Mouse (Mus musculus) liver, adult 2 months (tissue): ENCODE results near the gene Ccdc54. TPM values are rescaled to one million over a fixed set of nuclear protein-coding genes. Genes with fewer than 3 reads are reported as not detected.

ENCODE experiments used
- DNase-seq: peaks from one replicate; pipeline ENCODE4 v3.0.0-alpha.2; 2011; ENCODE audit warnings: low read depth, low spot score; ENCODE audit errors: extremely low read depth
- H3K27ac ChIP-seq: fragments of 200-500 bp; replicated peaks from 2 replicates; pipeline ENCODE4 v1.5.1; 2012; ENCODE audit warnings: low read depth, mild to moderate bottlenecking, control low read depth, inconsistent platforms, low read length; ENCODE audit not compliant: insufficient read depth
- H3K27me3 ChIP-seq: fragments of 200-500 bp; 2 replicates; pipeline ENCODE4 v1.6.1; 2012; ENCODE audit warnings: mild to moderate bottlenecking, moderate library complexity, low read length, inconsistent platforms; ENCODE audit not compliant: control insufficient read depth, insufficient read depth
- H3K36me3 ChIP-seq: fragments of 200-500 bp; 2 replicates; pipeline ENCODE4 v1.6.1; 2012; ENCODE audit warnings: low read length, inconsistent platforms; ENCODE audit not compliant: control insufficient read depth, insufficient read depth
- H3K4me1 ChIP-seq: fragments of 200-500 bp; 2 replicates; pipeline ENCODE4 v1.6.1; 2011; ENCODE audit warnings: low read length; ENCODE audit not compliant: control insufficient read depth, insufficient read depth
- H3K4me3 ChIP-seq: fragments of 200-500 bp; 2 replicates; pipeline ENCODE4 v1.5.1; 2011; ENCODE audit warnings: low read depth, mild to moderate bottlenecking, control low read depth, low read length, moderate library complexity; ENCODE audit not compliant: insufficient read depth
- H3K79me2 ChIP-seq: fragments of 200-500 bp; 2 replicates; pipeline ENCODE4 v1.6.1; 2012; ENCODE audit warnings: inconsistent platforms, mild to moderate bottlenecking, low read length, moderate library complexity; ENCODE audit not compliant: control insufficient read depth, insufficient read depth
- H3K9ac ChIP-seq: fragments of 200-500 bp; 2 replicates; pipeline ENCODE4 v1.6.1; 2012; ENCODE audit warnings: low read depth, mild to moderate bottlenecking, control low read depth, inconsistent platforms, low read length
- CTCF ChIP-seq: fragments of 200-500 bp; IDR thresholded peaks from 2 replicates; pipeline ENCODE4 v1.5.1; 2011; ENCODE audit warnings: low read depth, low read length, control low read depth
- POLR2A ChIP-seq: fragments of 200-500 bp; IDR thresholded peaks from 2 replicates; pipeline ENCODE4 v1.6.1; 2011; ENCODE audit warnings: low read length, control low read depth; ENCODE audit not compliant: insufficient read depth; ENCODE audit errors: extremely low read depth
- WGBS: fragments of 180-500 bp; shearing (Covaris S2); methylation state at CpG from one replicate; pipeline ENCODE4 v1.1.7; 2018; 5-methylcytosine and 5-hydroxymethylcytosine counted together
- polyA plus RNA-seq: library from polyadenylated mRNA; depleted of rRNA; stranded (reverse); fragments of >200 nt; gene quantifications from 2 replicates; pipeline ENCODE4 v1.2.3, GENCODE M21; 2012
- total RNA-seq: library from RNA; depleted of rRNA; stranded (reverse); fragments of >200 nt; gene quantifications from 2 replicates; pipeline ENCODE4 v1.2.3, GENCODE M21; 2014

The Ccdc54 gene
- total and polyA plus RNA-seq, 2 experiments: not detected

- Histone ChIP-seq H3K4me1 (no peaks in the 10 kb centered on the region), H3K27ac (no peak overlapping the region), H3K36me3 (no peaks in the 10 kb centered on the region), H3K4me3 (no peak overlapping the region), H3K79me2 (no peaks in the 10 kb centered on the region), H3K27me3 (no peaks in the 10 kb centered on the region), H3K9ac (no peak overlapping the region)
- WGBS: 52% methylated on average over 11 of the region's 11 CpGs
- DNase-seq: no peak
- TF ChIP-seq POLR2A (no peak), CTCF (no peak)
These were observed 13.9 kb upstream of the Ccdc54 start for GRCm38 (mm10) chr16:50604826-50605225.

GRCm38 (mm10) chr16:50601947-50602346 lies 11.0 kb upstream of the Ccdc54 start:
- WGBS: 81% methylated on average over 3 of the region's 3 CpGs
- no peaks in the 10 kb centered on the region for H3K79me2 ChIP-seq
- TF ChIP-seq CTCF (no peak), POLR2A (no peak)
- no peak for DNase-seq
- H3K4me3 ChIP-seq: no peak overlapping the region
- no peaks in the 10 kb centered on the region for H3K36me3 ChIP-seq
- no peak overlapping the region for H3K9ac ChIP-seq
- no peak overlapping the region for H3K27ac ChIP-seq
- H3K4me1 ChIP-seq: no peaks in the 10 kb centered on the region
- H3K27me3 ChIP-seq: no peaks in the 10 kb centered on the region

DNA sequence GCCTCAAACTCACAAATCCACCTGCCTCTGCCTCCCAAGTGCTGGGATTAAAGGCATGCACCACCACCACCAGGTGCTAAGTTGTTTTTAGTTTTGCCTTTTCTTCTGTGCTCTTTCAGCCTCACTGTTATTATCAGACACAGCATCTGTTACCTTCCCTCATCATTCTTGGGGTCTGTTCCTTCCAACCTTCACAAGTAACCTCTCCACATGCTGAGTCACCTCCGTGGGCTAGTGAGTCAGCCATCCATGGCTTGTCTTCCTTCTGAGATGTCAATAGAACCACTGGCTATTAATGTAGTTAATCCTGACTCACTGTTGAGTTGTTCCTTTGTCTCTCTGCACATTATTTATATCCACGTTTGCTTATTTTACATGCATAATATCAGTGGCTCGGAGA lies 9.7 kb upstream of the Ccdc54 start:
- no peak for TF ChIP-seq POLR2A
- Histone ChIP-seq H3K27me3 (no peaks in the 10 kb centered on the region), H3K4me3 (no peak overlapping the region), H3K27ac (no peak overlapping the region), H3K4me1 (no peaks in the 10 kb centered on the region), H3K36me3 (no peaks in the 10 kb centered on the region), H3K79me2 (no peaks in the 10 kb centered on the region), H3K9ac (no peak overlapping the region)
- DNase-seq: no peak
- WGBS: 78% methylated on average over 3 of the region's 3 CpGs

GRCm38 (mm10) chr16:50596679-50597078 lies 5.7 kb upstream of the Ccdc54 start:
- H3K4me1 ChIP-seq: no peaks in the 10 kb centered on the region
- H3K27me3 ChIP-seq: no peaks in the 10 kb centered on the region
- H3K36me3 ChIP-seq: no peaks in the 10 kb centered on the region
- no peaks in the 10 kb centered on the region for H3K79me2 ChIP-seq
- WGBS: 69% methylated on average over 6 of the region's 6 CpGs
- no peak overlapping the region for H3K27ac ChIP-seq
- no peak for DNase-seq
- TF ChIP-seq CTCF: no peak
- no peak for TF ChIP-seq POLR2A
- H3K4me3 ChIP-seq: no peak overlapping the region
- no peak overlapping the region for H3K9ac ChIP-seq

DNA sequence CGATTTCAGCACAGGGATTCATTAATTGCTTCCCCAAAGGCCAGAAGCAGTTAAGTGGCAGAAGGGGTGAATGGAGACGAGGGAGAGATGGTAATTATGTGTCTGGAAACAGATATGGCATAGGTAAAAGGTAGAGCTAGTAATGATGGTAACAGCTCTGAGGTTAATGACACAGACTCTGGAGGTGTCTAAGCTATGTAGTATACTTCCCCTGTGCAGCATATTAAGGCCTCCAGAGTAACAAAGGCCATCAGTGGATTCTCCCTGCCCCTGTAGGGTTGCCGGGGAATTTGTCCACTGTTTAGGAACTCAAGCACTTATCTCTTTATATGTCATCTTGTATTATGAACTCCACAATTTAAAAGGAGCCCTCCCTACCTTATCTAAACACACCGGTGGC lies 5.2 kb upstream of the Ccdc54 start:
- Histone ChIP-seq H3K9ac (no peak overlapping the region), H3K79me2 (no peaks in the 10 kb centered on the region), H3K27ac (no peak overlapping the region), H3K4me1 (no peaks in the 10 kb centered on the region), H3K27me3 (no peaks in the 10 kb centered on the region), H3K4me3 (no peak overlapping the region), H3K36me3 (no peaks in the 10 kb centered on the region)
- 74% methylated on average over 4 of the region's 4 CpGs for WGBS
- TF ChIP-seq CTCF (no peak), POLR2A (no peak)
- no peak for DNase-seq

- Histone ChIP-seq H3K4me3 (no peak overlapping the region), H3K27me3 (0 out of 2 replicates have a peak, but pooled peaks cover 2% of the 10 kb centered on the region), H3K9ac (no peak overlapping the region), H3K4me1 (no peaks in the 10 kb centered on the region), H3K79me2 (no peaks in the 10 kb centered on the region), H3K36me3 (no peaks in the 10 kb centered on the region), H3K27ac (no peak overlapping the region)
- 82% methylated on average over 1 of the region's 1 CpGs for WGBS
- no peak for DNase-seq
- no peak for TF ChIP-seq CTCF
- no peak for TF ChIP-seq POLR2A
These were observed 3.9 kb upstream of the Ccdc54 start for GRCm38 (mm10) chr16:50594876-50595275.
